18 mouse cellular contexts compared by ENCODE assay signal in the genomic region with DNA sequence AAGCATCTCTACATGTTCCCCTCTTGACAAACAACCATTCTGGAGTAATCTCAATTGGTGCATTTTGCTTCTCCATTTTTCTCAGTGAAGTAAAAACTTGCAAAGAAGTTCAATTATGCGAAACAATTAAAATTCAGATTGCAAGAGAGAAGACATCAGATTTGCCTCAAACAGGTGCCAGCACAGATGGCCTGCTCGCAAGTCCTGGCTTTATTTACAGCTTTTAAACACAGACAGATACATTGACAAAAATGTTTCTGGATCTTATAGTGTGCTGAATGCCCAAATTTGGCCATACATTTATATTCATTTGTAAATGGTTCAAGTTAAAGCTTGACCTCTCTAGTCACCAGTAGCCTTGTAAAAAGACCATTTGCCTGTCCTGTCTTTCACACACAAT.
DNase-seq lines count a peak whose midpoint lies in the region; ATAC-seq lines count a peak whose summit lies in the region.
"Had no signal": no experiment of that assay in that cellular context is flagged by ENCODE, and none has a peak within 500 bp of the region (broad histone marks: within the 10 kb centered on the region; RNA-seq: fewer than 3 reads in every experiment).

No protein-coding gene starts in this region.

- H3K4me1 ChIP-seq in heart, embryonic 12.5 days (replicated peaks) = peaks cover 5% of the 10 kb centered on the region
- H3K4me1 ChIP-seq: embryonic facial prominence, embryonic 10.5 days had no signal

- peak; percentile 84 for ATAC-seq in frontal cortex, adult (ENCODE audit: low TSS enrichment)
- ATAC-seq in heart, embryonic 12.5 days (ENCODE audit: insufficient number of reproducible peaks, low FRiP score) = no peak

- no peak overlapping the region for H3K4me3 ChIP-seq in heart, embryonic 12.5 days
- H3K4me3 ChIP-seq: embryonic facial prominence, embryonic 10.5 days; heart, embryonic 13.5 days; limb, embryonic 13.5 days had no signal

- no peak overlapping the region for H3K27ac ChIP-seq in heart, embryonic 12.5 days (ENCODE audit: poor library complexity, severe bottlenecking)
- H3K27ac ChIP-seq: embryonic facial prominence, embryonic 10.5 days; heart, embryonic 13.5 days; limb, embryonic 13.5 days had no signal

- no peak for DNase-seq in frontal cortex, postnatal 14 days (ENCODE audit: low spot score in 2 of 2)
- DNase-seq in cerebellum, adult 11-12 months = peak; percentile 80
- peak; percentile 44 to 88 for DNase-seq in layer of hippocampus, adult 18-20 months (ENCODE audit: low spot score in 2 of 2)
- peak; percentile 68 to 86 for DNase-seq in right cerebral cortex, postnatal 10 days (ENCODE audit: low spot score in 2 of 2)
- no peak for DNase-seq in heart, adult 8-10 months (ENCODE audit: low spot score)
- no peak for DNase-seq in embryo, embryonic 11 days
- DNase-seq: adrenal gland, adult 8-10 months; B cell, adult 2 months; gastrocnemius, postnatal 36 days; kidney, adult 18-20 months; lung, postnatal 4 days; midbrain, embryonic 14.5 days; thymus, postnatal 14 days had no signal

- no peaks in the 10 kb centered on the region for H3K36me3 ChIP-seq in heart, embryonic 12.5 days
- H3K36me3 ChIP-seq: embryonic facial prominence, embryonic 10.5 days; heart, embryonic 13.5 days; limb, embryonic 13.5 days had no signal

- 83% methylated on average over 2 of the region's 2 CpGs for WGBS in heart, embryonic 12.5 days

- H3K9me3 ChIP-seq in heart, embryonic 12.5 days (replicated peaks) = no peaks in the 10 kb centered on the region
- H3K9me3 ChIP-seq: embryonic facial prominence, embryonic 10.5 days; heart, embryonic 13.5 days; limb, embryonic 13.5 days had no signal

- no peak overlapping the region for H3K4me2 ChIP-seq in heart, embryonic 12.5 days
- H3K4me2 ChIP-seq: heart, embryonic 13.5 days; limb, embryonic 13.5 days had no signal

- no peak overlapping the region for H3K9ac ChIP-seq in heart, embryonic 12.5 days
- H3K9ac ChIP-seq: heart, embryonic 13.5 days; limb, embryonic 13.5 days had no signal

- no peaks in the 10 kb centered on the region for H3K27me3 ChIP-seq in heart, embryonic 12.5 days (replicated peaks)
- H3K27me3 ChIP-seq: heart, embryonic 13.5 days; limb, embryonic 13.5 days had no signal

Comparison
In these comparisons a context has a peak if more than half of its experiments do, and no peak if none do; other contexts are left out.
1. DNase-seq: peak in cerebellum, adult 11-12 months (single experiment), layer of hippocampus, adult 18-20 months (2 of 2) and right cerebral cortex, postnatal 10 days (2 of 2); none in frontal cortex, postnatal 14 days (0 of 2), heart, adult 8-10 months (single experiment) and embryo, embryonic 11 days (single experiment).